Mouse (Mus musculus): ENCODE data around the gene Arrdc2.

DNA sequence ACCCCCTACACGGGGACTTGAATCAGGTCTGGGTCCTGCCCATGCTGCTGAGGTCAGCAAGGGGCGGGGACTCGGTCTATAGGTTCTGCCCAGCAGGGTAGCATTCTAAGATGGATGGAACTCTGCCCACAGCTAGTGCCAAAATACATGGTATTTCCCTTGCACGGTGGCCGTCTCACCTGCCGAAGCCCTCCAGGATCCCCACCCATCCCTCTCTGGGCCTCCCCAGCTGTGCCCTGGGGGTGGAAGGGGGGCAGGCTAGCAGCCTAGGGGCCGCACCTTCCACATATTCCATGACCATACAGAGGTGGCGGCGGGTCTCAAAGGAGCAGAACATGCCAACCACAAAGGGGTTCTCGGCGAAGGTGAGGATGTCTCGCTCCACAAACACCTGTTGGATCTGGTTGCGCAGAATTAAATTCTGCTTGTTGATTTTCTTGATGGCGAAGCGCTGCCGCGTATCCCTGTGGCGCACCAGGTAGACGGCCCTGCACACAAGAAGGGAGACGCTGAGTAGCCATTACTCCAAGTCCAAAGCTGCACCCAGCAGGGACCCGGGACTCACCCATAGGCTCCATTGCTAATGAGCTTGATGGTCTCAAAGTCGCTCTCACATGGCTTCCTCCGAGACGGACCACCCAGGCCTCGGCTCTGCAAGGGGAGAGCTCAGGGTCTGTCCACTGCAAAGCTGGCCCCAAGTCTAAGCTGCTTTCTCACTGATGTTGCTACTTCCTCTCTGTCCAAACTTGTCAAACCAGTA, 53.0 kb downstream of the Arrdc2 start:
- TF ChIP-seq EP300 (IDR thresholded peaks at IDR 0.05; ENCODE audit: low read depth): no peak
- TF ChIP-seq CTCF (IDR thresholded peaks at IDR 0.05; ENCODE audit: low read depth): no peak
